Mouse (Mus musculus) midbrain, embryonic 12.5 days (tissue): Measurements from ENCODE around the gene Nudcd3. TPM values are rescaled to one million over a fixed set of nuclear protein-coding genes. Genes with fewer than 3 reads are reported as not detected.

Experiments
- ATAC-seq: fragments of 200-750 bp; cut with Nextera tagmentation; 2 replicates; pipeline ENCODE4 v1.8.0; 2017; ENCODE audit warnings: low read depth, moderate TSS enrichment, moderate library complexity; ENCODE audit not compliant: low FRiP score
- H3K27ac ChIP-seq: fragments of 300-500 bp; sonication (generic); replicated peaks from 2 replicates; pipeline ENCODE4 v1.5.1; 2016; ENCODE audit warnings: mild to moderate bottlenecking
- H3K27me3 ChIP-seq: fragments of 300-500 bp; sonication (generic); 2 replicates; pipeline ENCODE4 v1.6.1; 2016; ENCODE audit warnings: mild to moderate bottlenecking
- H3K36me3 ChIP-seq: fragments of 300-500 bp; sonication (generic); 2 replicates; pipeline ENCODE4 v1.6.1; 2016
- H3K4me1 ChIP-seq: fragments of 300-500 bp; sonication (generic); 2 replicates; pipeline ENCODE4 v1.6.1; 2016
- H3K4me2 ChIP-seq: fragments of 300-500 bp; sonication (generic); replicated peaks from 2 replicates; pipeline ENCODE4 v1.6.1; 2016; ENCODE audit warnings: mild to moderate bottlenecking, moderate library complexity
- H3K4me3 ChIP-seq: fragments of 300-500 bp; sonication (generic); 2 replicates; pipeline ENCODE4 v1.5.1; 2016; ENCODE audit warnings: mild to moderate bottlenecking
- H3K9ac ChIP-seq: fragments of 300-500 bp; sonication (generic); replicated peaks from 2 replicates; pipeline ENCODE4 v1.6.1; 2016; ENCODE audit warnings: mild to moderate bottlenecking, moderate library complexity
- H3K9me3 ChIP-seq: fragments of 300-500 bp; sonication (generic); 2 replicates; pipeline ENCODE4 v1.6.1; 2016; ENCODE audit warnings: mild to moderate bottlenecking
- WGBS: fragments of 180-500 bp; shearing (Covaris S2); methylation state at CpG from one replicate; pipeline ENCODE4 v1.1.7; 2016; 5-methylcytosine and 5-hydroxymethylcytosine counted together
- polyA plus RNA-seq: library from polyadenylated mRNA; unstranded; fragments of >200 nt; fragmentation: Nextera tagmentation; extraction: Ambion mirVana; gene quantifications from 2 replicates; pipeline ENCODE4 v1.2.1, GENCODE M21; 2016

The Nudcd3 gene
- polyA plus RNA-seq, 1 experiment from 2014 or later = 55.0 TPM

- Histone ChIP-seq H3K27ac (peak within 1 kb of the TSS; percentile 22; the same call in 1 of the 2 replicates), H3K4me3 (peak within 1 kb of the TSS; percentile 53), H3K9me3 (no peaks in the 10 kb centered on the region), H3K9ac (peak within 1 kb of the TSS; percentile 58), H3K4me2 (peak within 1 kb of the TSS; percentile 63), H3K36me3 (no peaks in the 10 kb centered on the region), H3K27me3 (peaks cover 93% of the 10 kb centered on the region), H3K4me1 (peaks cover 19% of the 10 kb centered on the region)
- 12% methylated on average over 6 of the region's 6 CpGs for WGBS
- no peak for ATAC-seq
These were observed 134.0 kb downstream of the Nudcd3 start, which contains the start of gene Camk2b for GRCm38 (mm10) chr11:6066176-6066575. TSS of gene Camk2b (minus strand) at chr11:6066362.

- 2% methylated on average over 71 of the region's 95 CpGs for WGBS
- Histone ChIP-seq H3K4me3 (peak overlapping the region; percentile 53), H3K9ac (peak overlapping the region; percentile 58), H3K9me3 (no peaks in the 10 kb centered on the region), H3K27ac (peak overlapping the region; percentile 22; the same call in 1 of the 2 replicates), H3K4me2 (peak overlapping the region; percentile 63), H3K36me3 (no peaks in the 10 kb centered on the region), H3K4me1 (peaks cover 19% of the 10 kb centered on the region), H3K27me3 (peaks cover 88% of the 10 kb centered on the region)
- peak; percentile 68 for ATAC-seq
These were observed 134.6 kb downstream of the Nudcd3 start for GRCm38 (mm10) chr11:6065551-6066121.

- H3K27me3 ChIP-seq = peaks cover 84% of the 10 kb centered on the region
- H3K4me3 ChIP-seq = peak overlapping the region; percentile 53
- no peaks in the 10 kb centered on the region for H3K9me3 ChIP-seq
- WGBS = 1% methylated on average over 55 of the region's 55 CpGs
- H3K9ac ChIP-seq = peak overlapping the region; percentile 58
- H3K4me2 ChIP-seq = peak overlapping the region; percentile 63
- peak overlapping the region; percentile 22; the same call in 1 of the 2 replicates for H3K27ac ChIP-seq
- peaks cover 19% of the 10 kb centered on the region for H3K4me1 ChIP-seq
- no peaks in the 10 kb centered on the region for H3K36me3 ChIP-seq
- peak; percentile 31; the same call in 1 of the 2 replicates for ATAC-seq
These were observed 135.1 kb downstream of the Nudcd3 start for GRCm38 (mm10) chr11:6065046-6065521.

- ATAC-seq = no peak
- Histone ChIP-seq H3K4me3 (peak overlapping the region; percentile 53), H3K27me3 (peaks cover 78% of the 10 kb centered on the region), H3K4me2 (peak overlapping the region; percentile 63), H3K36me3 (no peaks in the 10 kb centered on the region), H3K27ac (no peak overlapping the region), H3K9me3 (no peaks in the 10 kb centered on the region), H3K9ac (peak overlapping the region; percentile 58), H3K4me1 (peaks cover 19% of the 10 kb centered on the region)
- WGBS = 4% methylated on average over 30 of the region's 30 CpGs
These were observed 135.8 kb downstream of the Nudcd3 start for GRCm38 (mm10) chr11:6064215-6065045.

GRCm38 (mm10) chr11:6063501-6064214, 136.6 kb downstream of the Nudcd3 start:
- H3K27me3 ChIP-seq = peaks cover 70% of the 10 kb centered on the region
- ATAC-seq = no peak
- no peak overlapping the region for H3K27ac ChIP-seq
- peak overlapping the region; percentile 53 for H3K4me3 ChIP-seq
- peaks cover 19% of the 10 kb centered on the region for H3K4me1 ChIP-seq
- H3K4me2 ChIP-seq = peak overlapping the region; percentile 63
- no peaks in the 10 kb centered on the region for H3K9me3 ChIP-seq
- no peak overlapping the region for H3K9ac ChIP-seq
- WGBS = 41% methylated on average over 17 of the region's 17 CpGs
- H3K36me3 ChIP-seq = no peaks in the 10 kb centered on the region

GRCm38 (mm10) chr11:6063065-6063464, 137.2 kb downstream of the Nudcd3 start:
- Histone ChIP-seq H3K4me1 (peaks cover 15% of the 10 kb centered on the region), H3K9me3 (no peaks in the 10 kb centered on the region), H3K4me3 (no peak overlapping the region), H3K9ac (no peak overlapping the region), H3K4me2 (no peak overlapping the region), H3K27me3 (peaks cover 64% of the 10 kb centered on the region), H3K27ac (no peak overlapping the region), H3K36me3 (no peaks in the 10 kb centered on the region)
- WGBS = 88% methylated on average over 7 of the region's 7 CpGs
- no peak for ATAC-seq

GRCm38 (mm10) chr11:6062329-6062728, 137.9 kb downstream of the Nudcd3 start:
- 91% methylated on average over 11 of the region's 11 CpGs for WGBS
- Histone ChIP-seq H3K36me3 (no peaks in the 10 kb centered on the region), H3K27me3 (peaks cover 57% of the 10 kb centered on the region), H3K4me1 (peaks cover 13% of the 10 kb centered on the region), H3K27ac (no peak overlapping the region), H3K4me2 (no peak overlapping the region), H3K9me3 (no peaks in the 10 kb centered on the region), H3K9ac (no peak overlapping the region), H3K4me3 (no peak overlapping the region)
- ATAC-seq = no peak

- Histone ChIP-seq H3K27me3 (peaks cover 53% of the 10 kb centered on the region), H3K4me3 (no peak overlapping the region), H3K9me3 (no peaks in the 10 kb centered on the region), H3K4me2 (no peak overlapping the region), H3K4me1 (peaks cover 13% of the 10 kb centered on the region), H3K36me3 (no peaks in the 10 kb centered on the region), H3K27ac (no peak overlapping the region), H3K9ac (no peak overlapping the region)
- no peak for ATAC-seq
- 82% methylated on average over 5 of the region's 5 CpGs for WGBS
These were observed 138.3 kb downstream of the Nudcd3 start for GRCm38 (mm10) chr11:6061891-6062290.

- WGBS = 94% methylated on average over 10 of the region's 10 CpGs
- H3K4me1 ChIP-seq = no peaks in the 10 kb centered on the region
These were observed 141.1 kb downstream of the Nudcd3 start for GRCm38 (mm10) chr11:6059162-6059561.

More at GRCm38 (mm10) chr11:6059162-6059561, 141.1 kb downstream of the Nudcd3 start:
- H3K27ac ChIP-seq = no peak overlapping the region
- H3K27me3 ChIP-seq = peaks cover 25% of the 10 kb centered on the region
- no peak overlapping the region for H3K4me2 ChIP-seq
- H3K9me3 ChIP-seq = no peaks in the 10 kb centered on the region
- no peaks in the 10 kb centered on the region for H3K36me3 ChIP-seq
- no peak for ATAC-seq
- no peak overlapping the region for H3K4me3 ChIP-seq
- no peak overlapping the region for H3K9ac ChIP-seq
